Mouse (Mus musculus): ENCODE measurements around the gene Golph3l.

DNA sequence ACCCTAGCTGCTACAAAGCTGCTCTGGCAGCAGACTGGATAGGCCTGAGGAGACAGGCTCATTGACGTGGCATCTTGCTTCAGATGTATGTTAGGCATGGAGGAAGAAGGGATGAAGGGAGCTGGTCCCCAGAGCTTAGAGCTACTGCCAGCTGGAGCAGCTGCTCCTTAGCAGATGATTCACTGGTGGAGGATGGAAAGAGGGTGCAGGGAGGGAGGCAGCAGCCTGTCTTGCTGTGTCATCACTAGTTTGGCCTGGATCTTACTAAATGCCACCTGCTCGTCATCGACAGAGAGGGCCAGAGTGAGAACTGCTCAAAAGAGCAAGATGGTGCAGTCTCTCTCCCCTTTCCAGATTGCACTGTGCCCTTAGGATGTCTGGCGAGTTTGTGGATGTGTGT, 41.0 kb downstream of the Golph3l start:
- TF ChIP-seq CTCF (IDR thresholded peaks at IDR 0.05; ENCODE audit: low read depth) (no peak), EP300 (optimal IDR thresholded peaks at IDR 0.05) (no peak)

All from stomach, postnatal 0 days (tissue).